Mouse (Mus musculus): Measurements from ENCODE around the gene Stxbp2. TPM values are rescaled to one million over a fixed set of nuclear protein-coding genes. Genes with fewer than 3 reads are reported as not detected.

Stxbp2 gene
- total and polyA plus RNA-seq, 2 experiments, result 33.6 to 78.2 TPM

DNA sequence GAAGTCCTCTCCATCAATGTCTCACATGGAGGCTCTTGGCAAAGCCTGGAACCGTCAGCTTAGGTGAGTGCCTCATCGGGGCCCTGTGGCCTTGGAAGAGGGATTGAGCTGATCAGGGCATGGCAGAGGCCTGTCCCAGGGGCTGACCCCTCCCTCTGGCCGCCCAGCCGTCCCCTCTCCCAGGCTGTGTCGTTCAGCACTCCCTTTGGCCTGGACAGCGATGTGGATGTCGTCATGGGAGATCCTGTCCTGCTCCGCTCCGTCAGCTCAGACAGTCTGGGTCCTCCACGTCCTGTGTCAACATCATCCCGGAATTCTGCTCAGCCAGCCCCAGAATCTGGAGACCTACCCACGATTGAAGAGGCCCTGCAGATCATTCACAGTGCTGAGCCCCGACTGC is 27.3 kb upstream of the Stxbp2 start:
- H3K4me3 ChIP-seq (ENCODE audit: insufficient read depth, low read depth, low read length), result no peak overlapping the region
- H3K36me3 ChIP-seq (ENCODE audit: control insufficient read depth, insufficient read depth, low read length), result peaks cover 16% of the 10 kb centered on the region
- no peaks in the 10 kb centered on the region for H3K27me3 ChIP-seq (ENCODE audit: control insufficient read depth, insufficient read depth, low read length)
- WGBS, result 76% methylated on average over 13 of the region's 13 CpGs
- no peak overlapping the region for H3K27ac ChIP-seq (replicated peaks; ENCODE audit: insufficient read depth, low read depth, low read length)
- no peak for TF ChIP-seq POLR2A (IDR thresholded peaks at IDR 0.05; ENCODE audit: extremely low read depth, insufficient read depth, low read length)
- no peak for TF ChIP-seq CTCF (IDR thresholded peaks at IDR 0.05; ENCODE audit: low read depth, low read length)
- H3K79me2 ChIP-seq (ENCODE audit: control insufficient read depth, insufficient read depth, low read length), result no peaks in the 10 kb centered on the region
- no peak overlapping the region for H3K9ac ChIP-seq (ENCODE audit: low read depth, low read length)
- DNase-seq (ENCODE audit: extremely low read depth, low read depth, low spot score), result no peak
- H3K4me1 ChIP-seq (ENCODE audit: control insufficient read depth, insufficient read depth, low read length), result no peaks in the 10 kb centered on the region

DNA sequence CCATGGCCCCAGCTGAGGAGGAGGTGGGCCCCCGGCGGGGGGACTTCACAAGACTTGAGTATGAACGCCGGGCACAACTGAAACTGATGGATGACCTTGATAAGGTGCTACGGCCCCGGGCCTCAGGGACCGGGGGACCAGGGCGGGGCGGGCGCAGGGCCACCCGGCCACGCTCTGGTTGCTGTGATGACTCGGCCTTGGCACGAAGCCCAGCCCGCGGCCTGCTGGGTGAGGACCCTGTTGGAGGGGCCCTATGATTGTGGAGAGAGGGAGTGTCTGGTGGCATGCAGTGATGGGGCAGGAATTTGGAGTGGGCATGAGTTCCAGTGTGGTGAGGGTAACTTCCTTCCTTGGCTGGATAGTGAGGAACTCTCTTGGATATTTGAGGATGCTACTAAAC is 24.2 kb upstream of the Stxbp2 start:
- 75% methylated on average over 12 of the region's 16 CpGs for WGBS
- Histone ChIP-seq H3K27me3 (ENCODE audit: control insufficient read depth, insufficient read depth, low read length) (no peaks in the 10 kb centered on the region), H3K9ac (ENCODE audit: low read depth, low read length) (no peak overlapping the region), H3K4me3 (ENCODE audit: insufficient read depth, low read depth, low read length) (no peak overlapping the region), H3K4me1 (ENCODE audit: control insufficient read depth, insufficient read depth, low read length) (peaks cover 9% of the 10 kb centered on the region), H3K79me2 (ENCODE audit: control insufficient read depth, insufficient read depth, low read length) (no peaks in the 10 kb centered on the region), H3K27ac (replicated peaks; ENCODE audit: insufficient read depth, low read depth, low read length) (no peak overlapping the region), H3K36me3 (ENCODE audit: control insufficient read depth, insufficient read depth, low read length) (peaks cover 18% of the 10 kb centered on the region)
- DNase-seq (ENCODE audit: extremely low read depth, low read depth, low spot score), result no peak
- TF ChIP-seq CTCF (IDR thresholded peaks at IDR 0.05; ENCODE audit: low read depth, low read length) (no peak), POLR2A (IDR thresholded peaks at IDR 0.05; ENCODE audit: extremely low read depth, insufficient read depth, low read length) (no peak)

DNA sequence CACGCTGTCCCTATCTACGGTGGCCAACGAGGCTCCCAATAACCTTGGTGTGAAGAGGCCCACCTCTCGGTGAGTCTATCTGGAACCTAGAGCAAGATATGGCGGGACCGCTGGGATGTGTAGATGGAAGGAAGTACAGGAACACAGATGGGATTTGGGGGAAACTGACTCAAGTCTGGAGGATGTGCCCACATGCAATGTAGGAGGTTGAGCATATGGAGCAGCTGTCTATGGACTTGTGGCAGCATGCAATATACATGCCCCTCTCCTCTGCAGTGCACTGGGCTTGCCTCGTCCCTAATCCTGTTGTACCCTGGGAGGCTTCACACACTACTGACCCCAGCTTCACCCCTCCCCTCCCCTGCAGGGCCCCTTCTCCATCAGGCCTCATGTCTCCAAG is 22.9 kb upstream of the Stxbp2 start:
- no peak for TF ChIP-seq CTCF (IDR thresholded peaks at IDR 0.05; ENCODE audit: low read depth, low read length)
- TF ChIP-seq POLR2A (IDR thresholded peaks at IDR 0.05; ENCODE audit: extremely low read depth, insufficient read depth, low read length), result no peak
- Histone ChIP-seq H3K27ac (replicated peaks; ENCODE audit: insufficient read depth, low read depth, low read length) (no peak overlapping the region), H3K36me3 (ENCODE audit: control insufficient read depth, insufficient read depth, low read length) (peaks cover 10% of the 10 kb centered on the region), H3K79me2 (ENCODE audit: control insufficient read depth, insufficient read depth, low read length) (no peaks in the 10 kb centered on the region), H3K9ac (ENCODE audit: low read depth, low read length) (no peak overlapping the region), H3K4me3 (ENCODE audit: insufficient read depth, low read depth, low read length) (no peak overlapping the region), H3K27me3 (ENCODE audit: control insufficient read depth, insufficient read depth, low read length) (no peaks in the 10 kb centered on the region), H3K4me1 (ENCODE audit: control insufficient read depth, insufficient read depth, low read length) (peaks cover 9% of the 10 kb centered on the region)
- WGBS, result 91% methylated on average over 7 of the region's 7 CpGs
- DNase-seq (ENCODE audit: extremely low read depth, low read depth, low spot score), result no peak

DNA sequence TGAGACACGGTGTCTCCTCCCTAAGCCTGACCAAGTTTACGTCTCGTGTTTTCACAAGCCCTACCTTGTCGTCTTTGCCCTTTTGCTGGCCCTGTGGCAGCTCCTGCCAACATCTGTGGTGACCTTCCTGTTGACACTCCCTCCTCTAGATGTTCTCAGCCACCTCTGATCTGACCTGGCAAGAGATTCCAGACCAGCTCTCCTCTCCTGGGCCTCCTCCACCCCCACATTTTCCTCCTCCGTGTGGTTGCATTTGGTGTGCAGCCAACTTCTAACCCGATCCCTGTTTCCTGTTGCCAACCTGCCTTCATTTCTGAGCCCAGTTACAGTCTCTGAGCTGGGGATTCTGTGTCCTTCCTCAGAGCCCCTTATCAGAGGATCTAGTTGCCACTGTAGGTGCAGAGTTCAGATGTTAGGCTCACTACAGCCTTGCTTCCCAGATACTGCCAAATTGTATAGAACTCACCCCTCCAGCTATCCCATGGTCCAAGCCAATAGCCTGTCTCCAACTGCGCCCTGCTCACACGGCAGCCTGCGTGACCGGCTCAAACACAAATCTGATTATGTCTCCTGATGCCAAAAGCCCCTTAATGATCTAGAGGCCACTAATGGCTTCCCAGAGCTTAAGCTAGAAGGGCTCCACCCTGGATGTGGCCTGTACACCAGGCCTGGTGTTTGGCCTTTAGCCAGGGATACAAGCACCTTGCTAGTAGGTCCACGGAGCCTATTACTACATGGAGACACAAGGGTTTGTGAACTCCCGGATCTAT is 21.5 kb upstream of the Stxbp2 start:
- H3K79me2 ChIP-seq (ENCODE audit: control insufficient read depth, insufficient read depth, low read length), result no peaks in the 10 kb centered on the region
- H3K9ac ChIP-seq (ENCODE audit: low read depth, low read length), result no peak overlapping the region
- no peak overlapping the region for H3K4me3 ChIP-seq (ENCODE audit: insufficient read depth, low read depth, low read length)
- H3K27ac ChIP-seq (replicated peaks; ENCODE audit: insufficient read depth, low read depth, low read length), result peak overlapping the region; percentile 49
- peaks cover 9% of the 10 kb centered on the region for H3K4me1 ChIP-seq (ENCODE audit: control insufficient read depth, insufficient read depth, low read length)
- WGBS, result 45% methylated on average over 12 of the region's 12 CpGs
- TF ChIP-seq POLR2A (IDR thresholded peaks at IDR 0.05; ENCODE audit: extremely low read depth, insufficient read depth, low read length) (no peak), CTCF (IDR thresholded peaks at IDR 0.05; ENCODE audit: low read depth, low read length) (no peak)
- H3K36me3 ChIP-seq (ENCODE audit: control insufficient read depth, insufficient read depth, low read length), result peaks cover 6% of the 10 kb centered on the region; the same call in 1 of the 2 replicates
- DNase-seq (ENCODE audit: extremely low read depth, low read depth, low spot score), result peak; percentile 85
- no peaks in the 10 kb centered on the region for H3K27me3 ChIP-seq (ENCODE audit: control insufficient read depth, insufficient read depth, low read length)

DNA sequence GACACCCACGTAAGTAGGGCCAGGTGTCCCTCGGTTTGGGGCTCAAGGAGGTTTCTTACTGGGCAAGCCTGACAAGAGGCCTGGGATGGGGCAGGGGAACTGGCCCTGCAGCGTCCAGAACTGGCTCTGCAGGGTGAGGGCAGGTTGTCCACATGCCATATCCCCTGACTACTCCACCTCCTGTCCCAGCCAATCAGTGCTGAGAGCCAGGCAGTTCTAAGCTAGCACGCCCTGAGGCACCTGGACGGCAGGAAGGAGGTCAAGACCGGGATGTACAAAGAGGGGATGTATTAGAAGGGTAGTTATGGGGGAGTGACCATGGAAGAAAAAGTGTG is 21.0 kb upstream of the Stxbp2 start:
- no peaks in the 10 kb centered on the region for H3K27me3 ChIP-seq (ENCODE audit: control insufficient read depth, insufficient read depth, low read length)
- peak; percentile 67 for DNase-seq (ENCODE audit: extremely low read depth, low read depth, low spot score)
- 57% methylated on average over 6 of the region's 6 CpGs for WGBS
- H3K4me1 ChIP-seq (ENCODE audit: control insufficient read depth, insufficient read depth, low read length), result peaks cover 9% of the 10 kb centered on the region
- H3K27ac ChIP-seq (replicated peaks; ENCODE audit: insufficient read depth, low read depth, low read length), result peak overlapping the region; percentile 49
- H3K4me3 ChIP-seq (ENCODE audit: insufficient read depth, low read depth, low read length), result no peak overlapping the region
- no peaks in the 10 kb centered on the region for H3K79me2 ChIP-seq (ENCODE audit: control insufficient read depth, insufficient read depth, low read length)
- TF ChIP-seq POLR2A (IDR thresholded peaks at IDR 0.05; ENCODE audit: extremely low read depth, insufficient read depth, low read length) (no peak), CTCF (IDR thresholded peaks at IDR 0.05; ENCODE audit: low read depth, low read length) (no peak)
- H3K9ac ChIP-seq (ENCODE audit: low read depth, low read length), result no peak overlapping the region
- H3K36me3 ChIP-seq (ENCODE audit: control insufficient read depth, insufficient read depth, low read length), result peaks cover 8% of the 10 kb centered on the region; the same call in 1 of the 2 replicates

Data from liver, adult 2 months (tissue).